Mouse (Mus musculus) liver, embryonic 11.5 days (tissue): ENCODE measurements around the gene Laptm5. TPM values are rescaled to one million over a fixed set of nuclear protein-coding genes. Genes with fewer than 3 reads are reported as not detected.
A peak's percentile ranks its signal among the peaks of the same experiment; 100 is the strongest.

Experiments
- ATAC-seq: fragments of 200-750 bp; cut with Nextera tagmentation; replicated peaks from 2 replicates; pipeline ENCODE4 v1.8.0; 2017; ENCODE audit warnings: moderate number of reproducible peaks, mild to moderate bottlenecking, moderate TSS enrichment, moderate library complexity; ENCODE audit not compliant: low FRiP score
- DNase-seq: peaks from one replicate; pipeline ENCODE4 v3.0.0-alpha.2; 2017; ENCODE audit warnings: low spot score
- H3K27ac ChIP-seq: fragments of 300-500 bp; sonication (generic); 2 replicates; pipeline ENCODE4 v1.5.1; 2014; ENCODE audit warnings: mild to moderate bottlenecking, low read depth, low read length, control low read depth
- H3K27me3 ChIP-seq: fragments of 300-500 bp; sonication (generic); replicated peaks from 2 replicates; pipeline ENCODE4 v1.6.1; 2014; ENCODE audit warnings: low read length, mixed read lengths; ENCODE audit not compliant: control insufficient read depth, insufficient read depth
- H3K36me3 ChIP-seq: fragments of 300-500 bp; sonication (generic); 2 replicates; pipeline ENCODE4 v1.6.1; 2014; ENCODE audit warnings: mild to moderate bottlenecking, low read length, moderate library complexity, mixed read lengths; ENCODE audit not compliant: control insufficient read depth, insufficient read depth
- H3K4me1 ChIP-seq: fragments of 300-500 bp; sonication (generic); replicated peaks from 2 replicates; pipeline ENCODE4 v1.6.1; 2014; ENCODE audit warnings: low read length, mixed read lengths; ENCODE audit not compliant: control insufficient read depth, insufficient read depth
- H3K4me2 ChIP-seq: fragments of 300-500 bp; sonication (generic); 2 replicates; pipeline ENCODE4 v1.6.1; 2014; ENCODE audit warnings: mild to moderate bottlenecking, control low read depth, moderate library complexity
- H3K4me3 ChIP-seq: fragments of 300-500 bp; sonication (generic); 2 replicates; pipeline ENCODE4 v1.5.1; 2014; ENCODE audit warnings: low read depth, low read length, control low read depth
- H3K9ac ChIP-seq: fragments of 300-500 bp; sonication (generic); 2 replicates; pipeline ENCODE4 v1.6.1; 2014; ENCODE audit warnings: low read depth, low read length, control low read depth
- H3K9me3 ChIP-seq: fragments of 300-500 bp; sonication (generic); 2 replicates; pipeline ENCODE4 v1.6.1; 2016; ENCODE audit warnings: low read length, inconsistent platforms, mixed read lengths; ENCODE audit not compliant: control insufficient read depth
- WGBS: fragments of 180-500 bp; shearing (Covaris S2); extraction: QIAGEN DNeasy Blood & Tissue Kit; methylation state at CpG from one replicate; pipeline ENCODE4 v1.1.7; 2014; 5-methylcytosine and 5-hydroxymethylcytosine counted together
- polyA plus RNA-seq: library from polyadenylated mRNA; unstranded; fragments of >200 nt; fragmentation: Nextera tagmentation; extraction: Ambion mirVana; gene quantifications from 2 replicates; pipeline ENCODE4 v1.2.1, GENCODE M21; 2014

Laptm5 gene
- 87.2 and 93.3 TPM in 2 replicates for polyA plus RNA-seq

DNA sequence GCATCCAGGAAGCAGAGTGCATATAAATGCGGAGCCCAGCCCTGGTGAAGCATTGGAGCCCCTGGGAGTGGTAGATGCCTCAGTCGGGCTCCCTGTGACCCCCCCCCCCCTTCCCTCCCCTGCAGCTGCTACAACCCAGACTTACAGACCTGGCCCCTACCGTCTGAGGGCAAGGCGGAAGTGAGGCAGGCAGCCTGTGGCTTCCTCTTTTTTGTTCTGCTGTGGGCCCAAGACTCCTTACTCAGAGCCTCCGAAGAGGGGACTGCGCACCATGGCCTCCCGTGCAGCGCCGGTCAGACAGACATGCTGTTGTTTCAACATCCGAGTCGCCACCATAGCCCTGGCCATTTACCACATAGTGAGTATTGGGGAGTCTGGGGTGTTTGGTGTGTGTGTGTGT, at the start of gene Laptm5:
Laptm5 (plus strand) TSS at position 49 of the 400 bp plus-strand sequence.
- Histone ChIP-seq H3K4me2 (peak within 1 kb of the TSS; percentile 60), H3K4me3 (peak within 1 kb of the TSS; percentile 42), H3K27me3 (no peaks in the 10 kb centered on the region), H3K4me1 (peaks cover 52% of the 10 kb centered on the region), H3K9ac (peak within 1 kb of the TSS; percentile 50), H3K36me3 (no peaks in the 10 kb centered on the region), H3K27ac (peak within 1 kb of the TSS; percentile 75), H3K9me3 (no peaks in the 10 kb centered on the region)
- no peak for ATAC-seq
- no peak for DNase-seq
- WGBS: 37% methylated on average over 11 of the region's 11 CpGs

DNA sequence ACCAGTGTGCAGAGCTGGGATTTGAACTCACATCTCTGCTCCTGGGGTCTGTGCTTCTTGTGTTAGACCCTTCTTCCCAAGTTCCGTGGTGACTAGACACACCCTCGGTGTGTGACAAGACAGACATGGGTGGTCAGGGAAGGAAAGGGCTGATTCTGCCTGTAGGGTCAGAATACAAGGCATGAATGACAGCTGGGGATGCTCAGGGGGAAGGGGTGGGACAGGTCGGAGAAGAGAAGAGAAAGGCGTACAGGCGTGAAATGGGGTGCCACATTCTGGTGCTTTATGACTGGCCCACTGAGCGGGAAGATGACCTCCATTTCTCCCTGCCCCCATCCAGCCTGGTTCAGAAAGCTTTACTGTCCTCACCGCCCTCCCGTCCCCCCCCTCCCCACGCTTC, 47.5 kb upstream of the Laptm5 start:
- Histone ChIP-seq H3K9ac (no peak overlapping the region), H3K9me3 (no peaks in the 10 kb centered on the region), H3K4me2 (no peak overlapping the region), H3K4me1 (no peaks in the 10 kb centered on the region), H3K36me3 (no peaks in the 10 kb centered on the region), H3K27ac (no peak overlapping the region), H3K4me3 (no peak overlapping the region), H3K27me3 (peaks cover 27% of the 10 kb centered on the region)
- no peak for DNase-seq
- ATAC-seq: no peak
- WGBS: 41% methylated on average over 9 of the region's 9 CpGs

DNA sequence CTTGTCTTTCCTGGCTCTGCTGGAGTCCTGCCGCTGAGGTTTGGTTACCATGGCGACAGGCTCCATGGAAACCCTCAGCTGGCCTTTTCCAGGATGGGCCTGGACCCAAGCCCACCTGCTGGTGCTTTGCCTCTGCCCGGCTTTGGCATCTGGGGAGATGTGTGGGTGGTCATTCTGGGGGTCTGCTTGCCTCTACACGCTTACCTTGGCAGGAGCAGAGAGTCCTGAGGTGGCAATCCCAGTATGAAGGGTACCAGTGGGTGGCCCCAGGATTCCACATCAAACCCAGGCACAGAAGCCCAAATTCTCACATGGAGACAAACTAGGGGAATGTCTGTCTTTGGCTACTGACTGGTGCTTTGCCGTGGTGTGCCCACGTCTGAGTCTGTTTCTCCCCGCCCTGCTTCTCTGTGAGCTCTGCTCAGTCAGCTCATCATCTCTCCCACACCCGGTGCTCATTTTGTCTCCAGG, 47.0 kb upstream of the Laptm5 start:
- Histone ChIP-seq H3K27me3 (peaks cover 27% of the 10 kb centered on the region), H3K9ac (no peak overlapping the region), H3K36me3 (no peaks in the 10 kb centered on the region), H3K4me2 (no peak overlapping the region), H3K4me1 (no peaks in the 10 kb centered on the region), H3K27ac (no peak overlapping the region), H3K4me3 (no peak overlapping the region), H3K9me3 (no peaks in the 10 kb centered on the region)
- 37% methylated on average over 8 of the region's 8 CpGs for WGBS
- no peak for ATAC-seq
- no peak for DNase-seq

DNA sequence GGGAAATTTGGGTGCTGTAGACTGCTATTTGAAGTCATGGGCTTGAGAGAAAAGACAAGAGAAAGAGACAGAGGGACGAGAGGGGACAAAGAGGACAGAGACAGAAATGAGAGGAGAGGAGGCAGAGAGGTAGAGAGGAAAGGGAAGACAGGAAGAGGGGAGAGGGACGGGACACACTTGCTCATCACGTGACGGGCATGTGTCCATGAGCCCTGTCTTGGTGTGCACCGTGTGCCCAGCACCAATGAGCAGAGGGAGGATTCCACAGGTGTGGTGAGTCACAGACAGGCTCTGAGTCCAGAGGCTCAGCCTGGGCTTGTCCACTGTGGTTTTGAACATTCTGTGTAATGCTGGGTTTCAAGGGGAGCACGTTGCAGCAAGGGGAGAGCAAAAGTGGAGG, 45.0 kb upstream of the Laptm5 start:
- Histone ChIP-seq H3K9me3 (no peaks in the 10 kb centered on the region), H3K4me3 (no peak overlapping the region), H3K27me3 (peaks cover 13% of the 10 kb centered on the region; the same call in 1 of the 2 replicates)

DNA sequence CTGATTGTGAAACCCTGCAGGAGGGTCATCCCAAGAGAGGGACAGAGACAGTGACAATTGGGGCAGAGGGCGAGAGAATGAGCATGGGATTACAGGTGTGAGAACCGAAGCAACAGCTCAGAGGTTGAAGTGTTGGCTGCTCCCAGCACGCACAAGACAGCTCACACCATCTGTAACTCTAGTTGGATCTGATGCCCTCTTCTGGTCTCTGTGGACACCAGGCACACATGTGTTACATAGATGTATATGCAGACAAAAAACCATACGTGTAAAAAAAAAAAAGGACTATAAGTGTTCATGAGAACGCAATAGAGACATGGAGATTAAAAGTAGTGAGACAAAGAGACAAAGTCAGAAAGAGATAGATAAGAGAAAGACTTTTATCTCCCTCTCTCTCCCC, 44.1 kb upstream of the Laptm5 start:
- ATAC-seq (no peak), DNase-seq (no peak)
- H3K4me1 ChIP-seq: no peaks in the 10 kb centered on the region
- no peaks in the 10 kb centered on the region for H3K36me3 ChIP-seq
- no peak overlapping the region for H3K9ac ChIP-seq
- no peak overlapping the region for H3K4me2 ChIP-seq
- no peak overlapping the region for H3K27ac ChIP-seq
- no peaks in the 10 kb centered on the region for H3K9me3 ChIP-seq
- 51% methylated on average over 5 of the region's 5 CpGs for WGBS
- H3K4me3 ChIP-seq: no peak overlapping the region
- peaks cover 13% of the 10 kb centered on the region; the same call in 1 of the 2 replicates for H3K27me3 ChIP-seq

More for the DNA sequence above, 45.0 kb upstream of the Laptm5 start:
- H3K27ac ChIP-seq: no peak overlapping the region
- H3K36me3 ChIP-seq: no peaks in the 10 kb centered on the region
- DNase-seq: no peak
- ATAC-seq: no peak
- 63% methylated on average over 6 of the region's 6 CpGs for WGBS
- H3K4me2 ChIP-seq: no peak overlapping the region
- no peak overlapping the region for H3K9ac ChIP-seq
- H3K4me1 ChIP-seq: no peaks in the 10 kb centered on the region

DNA sequence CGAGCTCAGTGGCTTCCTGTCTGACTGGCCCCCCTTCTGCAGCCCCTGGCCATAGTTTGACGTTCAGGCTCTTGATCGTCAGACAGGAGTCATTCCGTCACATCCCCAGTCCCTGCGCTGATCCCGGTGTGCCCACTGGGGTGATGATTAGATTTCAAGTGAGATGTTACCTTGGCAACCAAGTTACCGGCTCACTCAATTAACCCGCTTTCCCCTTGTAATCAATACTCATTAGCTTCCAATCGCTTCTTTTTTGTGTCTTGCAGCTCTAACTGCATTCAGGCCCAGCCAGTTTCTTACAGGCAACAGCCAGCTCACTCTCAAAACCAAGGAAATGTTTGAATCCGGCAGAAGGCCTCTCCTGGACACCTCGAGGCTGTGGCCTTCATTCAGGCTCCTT, 40.5 kb upstream of the Laptm5 start:
- Histone ChIP-seq H3K9ac (no peak overlapping the region), H3K9me3 (no peaks in the 10 kb centered on the region), H3K4me2 (no peak overlapping the region), H3K27ac (no peak overlapping the region), H3K4me3 (no peak overlapping the region), H3K36me3 (no peaks in the 10 kb centered on the region), H3K4me1 (no peaks in the 10 kb centered on the region), H3K27me3 (peaks cover 3% of the 10 kb centered on the region)
- no peak for ATAC-seq
- WGBS: 53% methylated on average over 11 of the region's 11 CpGs
- no peak for DNase-seq

DNA sequence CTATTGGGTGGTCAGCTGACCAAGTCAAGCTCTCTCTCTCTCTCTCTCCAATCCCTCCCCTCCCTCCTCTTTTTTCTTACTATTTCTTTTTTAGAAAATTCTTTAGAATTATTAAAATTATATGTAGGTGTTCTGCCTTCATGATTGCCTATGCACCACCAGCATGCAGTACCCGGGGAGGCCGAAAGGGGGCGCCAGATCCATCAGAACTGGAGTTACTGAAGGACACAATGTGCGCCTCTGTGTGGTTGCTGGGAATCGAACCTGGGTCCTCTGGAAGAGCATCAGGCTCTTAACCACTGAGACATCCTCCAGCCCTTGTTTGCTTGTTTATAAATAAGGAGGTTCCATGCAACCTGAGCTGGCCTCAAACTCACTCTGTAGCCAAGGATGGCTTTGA, 39.5 kb upstream of the Laptm5 start:
- H3K9ac ChIP-seq: no peak overlapping the region
- no peaks in the 10 kb centered on the region for H3K36me3 ChIP-seq
- no peak for ATAC-seq
- no peaks in the 10 kb centered on the region for H3K4me1 ChIP-seq
- H3K9me3 ChIP-seq: no peaks in the 10 kb centered on the region
- WGBS: 67% methylated on average over 5 of the region's 5 CpGs
- no peak for DNase-seq
- H3K4me3 ChIP-seq: no peak overlapping the region
- no peak overlapping the region for H3K27ac ChIP-seq
- peaks cover 2% of the 10 kb centered on the region for H3K27me3 ChIP-seq
- H3K4me2 ChIP-seq: no peak overlapping the region

DNA sequence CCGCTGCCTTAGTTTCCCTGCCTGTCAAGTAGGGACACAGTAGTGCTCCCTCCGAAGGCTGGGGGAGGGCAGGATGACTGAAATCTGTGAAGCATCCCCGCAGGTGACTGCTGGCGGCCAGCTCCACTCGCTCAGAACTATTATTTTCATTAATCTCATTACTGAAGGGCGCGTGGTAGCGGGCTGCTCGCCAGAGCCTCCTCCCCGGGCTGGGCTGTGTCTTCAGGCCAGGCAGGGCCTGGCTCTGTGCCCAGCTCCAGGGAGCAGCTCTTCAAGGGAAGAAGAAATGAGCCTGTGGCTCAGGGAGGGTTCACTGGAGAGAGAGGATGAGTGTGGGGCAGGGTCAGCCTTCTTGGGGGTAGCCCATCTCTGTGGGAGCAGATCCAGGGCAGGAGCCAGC, 38.3 kb upstream of the Laptm5 start:
- H3K27ac ChIP-seq: no peak overlapping the region
- no peaks in the 10 kb centered on the region for H3K9me3 ChIP-seq
- no peak overlapping the region for H3K4me3 ChIP-seq
- H3K27me3 ChIP-seq: peaks cover 2% of the 10 kb centered on the region
- no peak overlapping the region for H3K9ac ChIP-seq
- no peaks in the 10 kb centered on the region for H3K36me3 ChIP-seq
- no peak overlapping the region for H3K4me2 ChIP-seq
- H3K4me1 ChIP-seq: no peaks in the 10 kb centered on the region
- WGBS: 33% methylated on average over 10 of the region's 10 CpGs
- DNase-seq (no peak), ATAC-seq (no peak)

DNA sequence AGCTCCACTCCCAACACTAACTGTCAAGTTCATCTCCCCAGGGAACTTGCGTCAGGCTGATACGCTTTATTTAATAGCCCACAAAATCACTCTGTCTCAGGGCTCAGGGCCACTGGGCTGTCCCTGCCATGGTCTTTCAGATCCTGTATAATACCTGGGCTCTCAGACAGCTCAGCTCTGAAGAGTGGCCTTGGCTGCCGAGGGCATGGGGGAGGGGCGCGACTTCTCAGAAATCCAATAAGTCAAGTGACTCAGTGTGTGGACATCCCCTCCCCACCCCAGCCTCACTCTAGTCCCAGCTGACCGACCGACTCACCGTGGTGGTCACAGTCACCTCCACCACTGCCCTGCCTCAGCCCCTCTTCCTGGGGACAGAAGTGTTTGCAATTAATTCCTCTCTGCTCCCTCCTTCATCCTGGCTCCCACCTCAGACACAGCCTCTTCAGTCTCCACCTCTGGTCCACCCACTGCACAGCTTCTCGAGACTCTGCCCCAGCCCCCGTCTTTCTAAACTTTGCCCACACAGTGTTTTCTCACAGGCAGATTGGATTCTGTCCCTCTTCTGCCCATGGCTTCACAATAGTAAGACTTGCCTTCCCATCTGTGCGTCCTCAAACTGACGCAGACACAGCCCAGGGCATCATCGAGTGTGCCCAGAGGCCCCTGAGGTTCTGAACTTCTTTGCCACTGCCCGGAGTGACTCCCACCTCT, 36.8 kb upstream of the Laptm5 start:
- Histone ChIP-seq H3K9ac (no peak overlapping the region), H3K27ac (no peak overlapping the region), H3K4me2 (no peak overlapping the region), H3K4me3 (no peak overlapping the region), H3K36me3 (no peaks in the 10 kb centered on the region), H3K4me1 (no peaks in the 10 kb centered on the region), H3K27me3 (peaks cover 2% of the 10 kb centered on the region), H3K9me3 (no peaks in the 10 kb centered on the region)
- ATAC-seq (no peak), DNase-seq (no peak)
- 57% methylated on average over 14 of the region's 14 CpGs for WGBS
